Mouse (Mus musculus) neural tube, embryonic 12.5 days (tissue): ENCODE results near the gene Tnrc18. TPM values are rescaled to one million over a fixed set of nuclear protein-coding genes. Genes with fewer than 3 reads are reported as not detected.

Experiments used
- ATAC-seq: fragments of 200-750 bp; cut with Nextera tagmentation; 2 replicates; pipeline ENCODE4 v1.8.0; 2017; ENCODE audit warnings: low read depth, mild to moderate bottlenecking, moderate TSS enrichment, moderate library complexity; ENCODE audit not compliant: low FRiP score
- H3K27ac ChIP-seq: fragments of 300-500 bp; sonication (generic); 2 replicates; pipeline ENCODE4 v1.5.1; 2016
- H3K27me3 ChIP-seq: fragments of 300-500 bp; sonication (generic); replicated peaks from 2 replicates; pipeline ENCODE4 v1.6.1; 2016; ENCODE audit warnings: mild to moderate bottlenecking
- H3K36me3 ChIP-seq: fragments of 300-500 bp; sonication (generic); 2 replicates; pipeline ENCODE4 v1.6.1; 2016; ENCODE audit warnings: mild to moderate bottlenecking
- H3K4me1 ChIP-seq: fragments of 300-500 bp; sonication (generic); 2 replicates; pipeline ENCODE4 v1.6.1; 2016
- H3K4me2 ChIP-seq: fragments of 300-500 bp; sonication (generic); replicated peaks from 2 replicates; pipeline ENCODE4 v1.6.1; 2016; ENCODE audit warnings: mild to moderate bottlenecking
- H3K4me3 ChIP-seq: fragments of 300-500 bp; sonication (generic); 2 replicates; pipeline ENCODE4 v1.5.1; 2016
- H3K9ac ChIP-seq: fragments of 300-500 bp; sonication (generic); 2 replicates; pipeline ENCODE4 v1.6.1; 2016; ENCODE audit warnings: mild to moderate bottlenecking
- H3K9me3 ChIP-seq: fragments of 300-500 bp; sonication (generic); 2 replicates; pipeline ENCODE4 v1.6.1; 2016; ENCODE audit warnings: mild to moderate bottlenecking
- WGBS: fragments of 180-500 bp; shearing (Covaris S2); methylation state at CpG from one replicate; pipeline ENCODE4 v1.1.7; 2016; 5-methylcytosine and 5-hydroxymethylcytosine counted together
- polyA plus RNA-seq: library from polyadenylated mRNA; unstranded; fragments of >200 nt; fragmentation: Nextera tagmentation; extraction: Ambion mirVana; gene quantifications from 2 replicates; pipeline ENCODE4 v1.2.1, GENCODE M21; 2016

The Tnrc18 gene
- polyA plus RNA-seq, 1 experiment from 2014 or later: 51.5 TPM

GRCm38 (mm10) chr5:142719897-142720296 lies 97.6 kb downstream of the Tnrc18 start:
- Histone ChIP-seq H3K36me3 (peaks cover 38% of the 10 kb centered on the region), H3K4me1 (peaks cover 3% of the 10 kb centered on the region; the same call in 1 of the 2 replicates)
- WGBS: 92% methylated on average over 13 of the region's 13 CpGs

GRCm38 (mm10) chr5:142718486-142718885 lies 99.0 kb downstream of the Tnrc18 start:
- H3K4me1 ChIP-seq: no peaks in the 10 kb centered on the region
- H3K9me3 ChIP-seq: no peaks in the 10 kb centered on the region
- no peak for ATAC-seq
- H3K4me3 ChIP-seq: no peak overlapping the region
- peaks cover 52% of the 10 kb centered on the region for H3K36me3 ChIP-seq
- H3K4me2 ChIP-seq: no peak overlapping the region
- WGBS: 71% methylated on average over 25 of the region's 25 CpGs
- H3K27ac ChIP-seq: no peak overlapping the region
- H3K9ac ChIP-seq: no peak overlapping the region
- H3K27me3 ChIP-seq: no peaks in the 10 kb centered on the region

More at GRCm38 (mm10) chr5:142719897-142720296, 97.6 kb downstream of the Tnrc18 start:
- ATAC-seq: no peak
- Histone ChIP-seq H3K9ac (no peak overlapping the region), H3K4me2 (no peak overlapping the region), H3K27me3 (no peaks in the 10 kb centered on the region), H3K4me3 (no peak overlapping the region), H3K27ac (no peak overlapping the region), H3K9me3 (no peaks in the 10 kb centered on the region)

GRCm38 (mm10) chr5:142718037-142718436 lies 99.4 kb downstream of the Tnrc18 start:
- ATAC-seq: peak; percentile 74

DNA sequence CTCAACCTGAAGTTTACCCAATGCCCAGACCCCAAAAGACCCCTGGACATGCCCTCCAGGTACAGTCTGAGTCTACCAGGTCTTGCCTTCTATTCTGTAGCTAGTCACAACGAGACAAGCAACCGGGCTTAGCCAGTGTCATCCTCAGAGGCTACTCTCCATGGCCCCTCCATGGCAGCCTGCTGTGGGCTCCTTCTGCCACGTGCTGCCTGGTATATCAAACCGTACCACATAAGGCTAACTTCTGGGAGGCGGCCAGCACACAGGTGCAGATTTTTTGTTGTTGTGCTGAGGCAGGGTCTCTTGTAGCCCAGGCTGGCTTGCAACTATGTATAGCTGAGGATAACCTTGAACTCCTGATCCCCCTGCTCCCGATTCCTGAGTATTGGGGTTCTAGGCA lies 101.4 kb downstream of the Tnrc18 start:
- Histone ChIP-seq H3K9ac (no peak overlapping the region), H3K9me3 (peaks cover 8% of the 10 kb centered on the region; the same call in 1 of the 2 replicates), H3K4me1 (no peaks in the 10 kb centered on the region), H3K4me2 (no peak overlapping the region), H3K4me3 (no peak overlapping the region), H3K36me3 (peaks cover 62% of the 10 kb centered on the region), H3K27ac (no peak overlapping the region), H3K27me3 (no peaks in the 10 kb centered on the region)
- ATAC-seq: no peak
- WGBS: 84% methylated on average over 6 of the region's 6 CpGs

More at GRCm38 (mm10) chr5:142718037-142718436, 99.4 kb downstream of the Tnrc18 start:
- H3K4me1 ChIP-seq: no peaks in the 10 kb centered on the region
- H3K27ac ChIP-seq: no peak overlapping the region
- no peak overlapping the region for H3K4me3 ChIP-seq
- H3K36me3 ChIP-seq: peaks cover 52% of the 10 kb centered on the region
- WGBS: 22% methylated on average over 4 of the region's 4 CpGs
- H3K9ac ChIP-seq: no peak overlapping the region
- H3K4me2 ChIP-seq: no peak overlapping the region
- no peaks in the 10 kb centered on the region for H3K27me3 ChIP-seq
- H3K9me3 ChIP-seq: no peaks in the 10 kb centered on the region

- Histone ChIP-seq H3K4me2 (no peak overlapping the region), H3K9me3 (peaks cover 8% of the 10 kb centered on the region; the same call in 1 of the 2 replicates), H3K9ac (no peak overlapping the region), H3K4me3 (no peak overlapping the region), H3K27ac (no peak overlapping the region), H3K27me3 (no peaks in the 10 kb centered on the region), H3K4me1 (no peaks in the 10 kb centered on the region), H3K36me3 (peaks cover 66% of the 10 kb centered on the region)
- 83% methylated on average over 9 of the region's 9 CpGs for WGBS
- no peak for ATAC-seq
Observed at GRCm38 (mm10) chr5:142715059-142715458, 102.4 kb downstream of the Tnrc18 start.

- 94% methylated on average over 10 of the region's 10 CpGs for WGBS
- no peak for ATAC-seq
- Histone ChIP-seq H3K27ac (no peak overlapping the region), H3K36me3 (peaks cover 69% of the 10 kb centered on the region), H3K4me1 (no peaks in the 10 kb centered on the region), H3K9me3 (peaks cover 8% of the 10 kb centered on the region; the same call in 1 of the 2 replicates), H3K27me3 (no peaks in the 10 kb centered on the region), H3K4me2 (no peak overlapping the region), H3K4me3 (no peak overlapping the region), H3K9ac (no peak overlapping the region)
Observed at GRCm38 (mm10) chr5:142713966-142714365, 103.5 kb downstream of the Tnrc18 start.

- Histone ChIP-seq H3K4me2 (no peak overlapping the region), H3K9ac (no peak overlapping the region), H3K27me3 (no peaks in the 10 kb centered on the region), H3K4me3 (no peak overlapping the region), H3K36me3 (peaks cover 72% of the 10 kb centered on the region), H3K4me1 (no peaks in the 10 kb centered on the region), H3K9me3 (peaks cover 8% of the 10 kb centered on the region; the same call in 1 of the 2 replicates), H3K27ac (no peak overlapping the region)
- 81% methylated on average over 5 of the region's 5 CpGs for WGBS
- ATAC-seq: no peak
Observed at GRCm38 (mm10) chr5:142712373-142712772, 105.1 kb downstream of the Tnrc18 start.

- Histone ChIP-seq H3K4me3 (no peak overlapping the region), H3K4me1 (no peaks in the 10 kb centered on the region), H3K4me2 (no peak overlapping the region), H3K9ac (no peak overlapping the region), H3K9me3 (peaks cover 8% of the 10 kb centered on the region; the same call in 1 of the 2 replicates), H3K27me3 (no peaks in the 10 kb centered on the region), H3K27ac (no peak overlapping the region), H3K36me3 (peaks cover 84% of the 10 kb centered on the region)
- 90% methylated on average over 7 of the region's 7 CpGs for whole genome bisulfite sequencing
- no peak for ATAC-seq
Observed at GRCm38 (mm10) chr5:142709436-142709835, 108.0 kb downstream of the Tnrc18 start.

GRCm38 (mm10) chr5:142707709-142708108 lies 109.8 kb downstream of the Tnrc18 start:
- Histone ChIP-seq H3K27ac (no peak overlapping the region), H3K4me1 (peaks cover 15% of the 10 kb centered on the region), H3K4me2 (no peak overlapping the region), H3K4me3 (no peak overlapping the region), H3K27me3 (no peaks in the 10 kb centered on the region), H3K9me3 (peaks cover 8% of the 10 kb centered on the region; the same call in 1 of the 2 replicates), H3K9ac (no peak overlapping the region), H3K36me3 (peaks cover 72% of the 10 kb centered on the region)
- WGBS: 91% methylated on average over 5 of the region's 5 CpGs
- ATAC-seq: no peak

DNA sequence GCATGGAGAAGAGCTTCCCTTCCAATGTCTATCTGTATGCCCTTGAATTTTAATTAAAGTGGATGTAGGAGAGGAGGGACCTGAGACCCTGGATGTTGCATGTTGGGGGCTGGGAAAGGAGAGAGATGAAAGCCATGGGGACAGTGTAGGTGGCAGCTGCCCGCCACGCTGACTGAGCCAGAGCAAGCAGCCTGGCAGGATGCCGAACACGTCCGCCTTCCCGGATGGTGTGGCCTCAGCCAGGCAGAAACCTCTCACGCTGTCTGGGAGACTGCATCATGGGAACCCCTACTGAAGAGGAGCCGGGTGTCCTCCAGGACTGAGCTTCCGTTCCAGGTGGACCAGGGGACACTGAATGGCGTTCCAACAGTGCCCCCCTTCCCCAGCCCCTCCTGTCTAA lies 113.9 kb downstream of the Tnrc18 start:
- peaks cover 25% of the 10 kb centered on the region for H3K4me1 ChIP-seq
- 79% methylated on average over 10 of the region's 10 CpGs for WGBS
- peaks cover 18% of the 10 kb centered on the region for H3K27me3 ChIP-seq
- no peaks in the 10 kb centered on the region for H3K9me3 ChIP-seq
- ATAC-seq: no peak
- H3K27ac ChIP-seq: no peak overlapping the region
- H3K4me3 ChIP-seq: peak overlapping the region; percentile 68; the same call in 1 of the 2 replicates
- peak overlapping the region; percentile 79 for H3K4me2 ChIP-seq
- H3K9ac ChIP-seq: peak overlapping the region; percentile 69; the same call in 1 of the 2 replicates
- peaks cover 32% of the 10 kb centered on the region for H3K36me3 ChIP-seq

DNA sequence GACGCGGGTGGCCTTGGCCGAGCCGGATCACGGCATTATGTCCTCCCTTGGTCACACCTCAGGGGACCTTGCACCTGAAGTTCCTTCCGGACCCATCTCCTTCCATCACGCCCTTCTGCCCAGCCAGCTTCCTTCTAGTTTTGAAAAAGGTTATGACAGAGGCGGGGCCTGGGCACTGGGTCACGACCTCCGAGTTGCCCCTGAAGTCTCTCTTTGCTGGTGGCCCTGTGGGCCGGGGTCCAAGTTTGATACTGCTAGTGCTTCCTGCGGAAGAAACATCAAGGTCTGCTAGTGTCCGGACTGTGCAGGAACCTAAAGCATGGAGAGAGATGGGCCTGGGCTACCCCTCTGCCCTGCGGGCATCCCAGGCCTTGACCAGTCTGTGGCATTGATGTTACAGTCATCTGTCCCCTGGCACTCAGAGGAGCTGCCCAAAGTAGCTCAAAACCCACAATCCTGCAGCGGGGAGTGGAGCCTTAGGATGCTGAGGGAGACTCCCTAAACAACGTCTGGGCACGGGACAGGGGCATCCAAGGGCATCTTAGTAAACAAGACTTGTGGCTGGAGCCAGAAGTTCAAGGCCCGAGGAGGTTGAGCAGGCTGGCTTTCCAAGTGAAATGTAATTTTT lies 114.8 kb downstream of the Tnrc18 start:
- ATAC-seq: no peak; the same call in 1 of the 2 replicates
- Histone ChIP-seq H3K4me1 (peaks cover 25% of the 10 kb centered on the region), H3K4me2 (peak overlapping the region; percentile 79), H3K4me3 (peak overlapping the region; percentile 68), H3K36me3 (peaks cover 22% of the 10 kb centered on the region), H3K27me3 (peaks cover 18% of the 10 kb centered on the region), H3K27ac (no peak overlapping the region), H3K9ac (peak overlapping the region; percentile 69), H3K9me3 (no peaks in the 10 kb centered on the region)
- 21% methylated on average over 18 of the region's 18 CpGs for WGBS

DNA sequence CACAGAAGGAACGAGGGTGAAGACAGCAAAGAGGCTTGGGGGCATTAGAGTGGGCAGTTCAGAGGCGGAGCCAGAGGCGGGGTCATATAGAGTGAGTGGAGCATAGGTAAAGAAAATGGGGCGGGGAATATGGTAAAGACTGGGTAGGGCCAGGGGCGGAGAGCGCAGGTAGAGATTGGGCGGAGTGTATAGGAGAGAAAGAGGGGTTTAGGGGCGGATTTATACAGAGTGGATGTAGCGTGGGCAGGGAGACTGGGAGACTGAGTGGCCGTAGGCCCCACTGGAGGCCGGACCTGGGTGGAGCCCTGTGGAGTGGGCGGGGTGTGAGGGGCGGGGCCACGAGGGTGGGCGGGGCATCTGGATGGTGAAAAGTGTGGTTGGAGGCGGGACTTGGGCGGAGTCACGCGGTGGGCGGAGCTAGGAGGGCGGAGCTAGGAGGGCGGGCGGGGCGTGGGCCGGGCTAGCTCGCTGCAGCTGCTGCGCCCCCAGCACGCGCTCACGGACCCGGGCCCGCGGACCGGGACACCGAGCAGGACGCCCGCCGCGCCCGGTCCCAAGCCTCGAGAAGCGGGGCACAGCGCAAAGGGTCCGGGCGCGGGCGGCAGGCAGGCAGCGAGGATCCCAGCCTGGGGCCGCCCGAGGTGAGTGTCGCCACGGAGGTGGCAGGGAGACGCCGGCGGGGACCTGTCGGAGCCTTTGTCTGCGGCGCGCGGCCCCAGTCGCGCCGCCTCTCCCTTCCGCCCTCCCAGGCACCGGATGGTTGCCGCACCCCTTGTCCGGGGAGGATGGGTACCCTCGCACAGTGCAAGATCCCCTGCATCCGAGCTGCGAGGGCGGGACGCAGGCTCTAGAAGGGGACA lies 115.6 kb downstream of the Tnrc18 start:
- Histone ChIP-seq H3K4me2 (peak overlapping the region; percentile 79), H3K4me1 (peaks cover 25% of the 10 kb centered on the region), H3K4me3 (peak overlapping the region; percentile 68), H3K27me3 (peaks cover 18% of the 10 kb centered on the region), H3K9ac (peak overlapping the region; percentile 69), H3K36me3 (peaks cover 17% of the 10 kb centered on the region; the same call in 1 of the 2 replicates), H3K27ac (no peak overlapping the region), H3K9me3 (no peaks in the 10 kb centered on the region)
- under 1% methylated on average over 67 of the region's 72 CpGs for WGBS
- peak; percentile 88 for ATAC-seq
